Mouse (Mus musculus) effector memory CD4-positive, alpha-beta T cell, adult 5 months (primary cell): Measurements from ENCODE around the gene Trim25. TPM values are rescaled to one million over a fixed set of nuclear protein-coding genes. Genes with fewer than 3 reads are reported as not detected.

ENCODE experiments used
- polyA plus RNA-seq: library from polyadenylated mRNA; unstranded; fragments of 100-300 nt; shearing (Covaris generic); gene quantifications from one replicate; pipeline ENCODE4 v1.2.1, GENCODE M21; 2017

Gene Trim25
- 30.0 TPM for polyA plus RNA-seq

GRCm38 (mm10) chr11:88998974-88999722 is at the start of gene Trim25:
Gene Trim25 (plus strand): TSS chr11:88999376.

GRCm38 (mm10) chr11:88955217-88955969 is 43.8 kb upstream of the Trim25 start, which contains the start of gene Scpep1:
Gene Scpep1 (minus strand): TSS chr11:88955465.

GRCm38 (mm10) chr11:88966881-88967361 is 32.3 kb upstream of the Trim25 start, which contains the start of gene Elobl:
Gene Elobl (minus strand): TSS chr11:88966931.

GRCm38 (mm10) chr11:88970202-88970732 is 28.9 kb upstream of the Trim25 start, which contains the start of gene Coil:
Gene Coil (plus strand): TSS chr11:88970252.

GRCm38 (mm10) chr11:89066750-89067149 is 67.6 kb downstream of the Trim25 start, which contains the start of gene Dgke:
Gene Dgke (minus strand): TSS chr11:89066850.

Other genes with a start within 250 kb of the Trim25 start
- 1.4 TPM for gene Akap1, start 134.8 kb upstream of the Trim25 start, polyA plus RNA-seq
- 26.0 TPM for gene Scpep1, start 43.9 kb upstream of the Trim25 start, polyA plus RNA-seq
- gene Elobl, start 32.4 kb upstream of the Trim25 start, polyA plus RNA-seq, result not detected
- gene Coil, start 29.1 kb upstream of the Trim25 start, polyA plus RNA-seq, result 8.2 TPM
- gene Dgke, start 67.5 kb downstream of the Trim25 start, polyA plus RNA-seq, result 15.6 TPM
- not detected for gene Gm525, start 74.5 kb downstream of the Trim25 start, polyA plus RNA-seq